Mouse (Mus musculus) heart, postnatal 25 days (tissue): ENCODE results near the gene Eif5a. TPM values are rescaled to one million over a fixed set of nuclear protein-coding genes. Genes with fewer than 3 reads are reported as not detected.

Source experiments
- DNase-seq: peaks from one replicate; pipeline ENCODE4 v3.0.0; 2022; ENCODE audit warnings: low spot score
- intact Hi-C: fragments of 180-260 bp; cut with DNase I; formaldehyde crosslinking; loops from one replicate; pipeline ENCODE4 v1.15.1; 2025
- total RNA-seq, 2 experiments: library from RNA; stranded (reverse); gene quantifications; 2 replicates each; pipeline ENCODE4 v1.2.3; 2021

Gene Eif5a
- total RNA-seq, 2 experiments from 2014 or later: 427 TPM

DNA sequence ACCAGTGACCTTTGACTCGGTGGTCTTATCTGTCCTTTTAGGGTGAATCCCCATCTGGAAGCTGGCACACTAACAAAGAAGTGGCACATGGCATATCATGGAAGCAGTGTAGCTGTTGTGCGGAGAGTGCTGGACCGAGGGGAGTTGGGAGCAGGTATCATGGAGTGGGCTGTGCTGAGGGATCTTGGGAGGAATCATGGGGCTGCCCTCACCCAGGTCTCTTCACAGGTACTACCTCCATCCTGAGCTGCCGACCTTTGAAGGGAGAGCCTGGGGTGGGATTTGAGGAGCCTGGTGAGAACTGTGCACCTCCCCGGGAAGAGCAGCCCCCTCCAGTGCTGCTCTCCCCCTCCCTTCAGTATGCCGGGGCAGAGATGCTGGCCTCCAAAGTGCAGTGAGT is 10.1 kb downstream of the Eif5a start:
- intact Hi-C loops: no loop called here
- DNase-seq: no peak

DNA sequence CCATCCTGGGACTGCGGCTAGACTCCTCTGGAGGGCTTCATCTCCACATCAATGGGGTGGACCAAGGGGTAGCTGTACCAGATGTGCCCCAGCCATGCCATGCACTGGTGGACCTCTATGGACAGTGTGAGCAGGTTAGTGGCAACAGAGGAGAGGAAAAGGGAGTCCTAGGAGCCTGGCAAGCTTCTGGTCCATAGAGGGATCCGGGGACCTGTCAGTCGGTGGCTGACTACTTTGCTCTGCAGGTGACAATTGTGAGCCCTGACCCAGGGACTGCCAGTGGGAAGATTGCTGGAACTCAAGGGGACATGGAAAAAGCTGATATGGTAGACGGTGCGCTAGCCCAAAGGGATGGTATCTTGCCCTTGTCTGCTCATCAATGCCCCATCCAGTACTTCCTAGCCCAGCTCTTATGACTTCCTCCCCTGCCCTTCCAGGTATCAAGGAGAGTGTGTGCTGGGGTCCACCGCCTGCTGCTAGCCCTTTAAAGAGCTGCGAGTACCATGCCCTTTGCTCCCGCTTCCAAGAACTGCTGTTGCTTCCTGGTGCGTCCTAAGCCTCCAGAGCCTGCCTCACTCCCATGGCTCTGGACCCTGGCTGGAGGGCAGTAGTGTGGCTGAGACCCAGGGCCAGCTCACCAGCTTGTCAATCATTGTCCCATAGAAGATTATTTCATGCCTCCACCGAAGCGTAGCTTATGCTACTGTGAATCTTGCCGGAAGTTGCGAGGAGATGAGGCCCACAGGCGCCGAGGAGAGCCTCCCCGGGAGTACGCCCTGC is 10.8 kb downstream of the Eif5a start:
- intact Hi-C loops: no loop called here
- DNase-seq: no peak

DNA sequence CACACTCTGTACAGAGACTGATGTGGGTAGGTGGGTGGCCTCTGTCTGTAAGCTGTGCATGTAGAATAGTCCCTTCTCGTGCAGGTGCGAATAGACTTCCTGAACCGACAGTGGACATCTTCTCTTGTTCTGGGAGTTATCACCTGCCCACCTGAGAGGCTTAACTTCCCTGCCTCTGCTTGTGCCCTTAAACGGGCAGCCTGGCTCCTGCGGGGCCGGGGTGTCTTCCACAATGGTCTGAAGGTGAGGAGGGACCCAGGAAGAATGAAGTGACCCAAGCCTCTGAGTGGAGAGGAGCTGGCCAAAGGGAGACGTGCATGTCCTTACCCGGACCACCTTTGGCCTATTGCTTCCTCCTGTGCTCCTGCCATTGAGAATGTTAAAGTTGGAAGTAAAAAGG is 11.6 kb downstream of the Eif5a start:
- intact Hi-C loops: no loop called here

DNA sequence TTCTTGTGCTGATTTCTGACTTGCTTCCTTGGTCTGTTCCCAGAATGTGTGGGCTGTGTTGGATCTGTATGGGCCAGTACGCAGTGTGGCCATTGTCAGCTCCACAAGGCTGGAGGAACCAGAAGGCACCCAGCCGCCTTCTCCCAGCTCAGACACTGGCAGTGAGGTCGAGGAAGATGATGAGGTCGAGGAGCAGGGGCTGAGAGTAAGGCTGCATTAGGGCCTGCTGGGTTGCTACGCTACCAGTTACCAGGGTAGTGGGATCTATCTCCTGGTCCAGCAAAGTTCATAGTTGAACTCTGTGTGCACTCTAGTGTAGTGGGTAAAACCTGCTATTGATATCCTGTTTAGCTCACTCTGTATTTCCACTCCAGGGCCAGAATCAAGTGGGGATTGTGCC is 12.6 kb downstream of the Eif5a start:
- no peak for DNase-seq

More for the DNA sequence above, 11.6 kb downstream of the Eif5a start:
- DNase-seq: no peak

GRCm38 (mm10) chr11:69908645-69909044 is 13.1 kb downstream of the Eif5a start:
- DNase-seq: no peak
- intact Hi-C loops: no loop called here

More for the DNA sequence above, 12.6 kb downstream of the Eif5a start:
- intact Hi-C loops: no loop called here

DNA sequence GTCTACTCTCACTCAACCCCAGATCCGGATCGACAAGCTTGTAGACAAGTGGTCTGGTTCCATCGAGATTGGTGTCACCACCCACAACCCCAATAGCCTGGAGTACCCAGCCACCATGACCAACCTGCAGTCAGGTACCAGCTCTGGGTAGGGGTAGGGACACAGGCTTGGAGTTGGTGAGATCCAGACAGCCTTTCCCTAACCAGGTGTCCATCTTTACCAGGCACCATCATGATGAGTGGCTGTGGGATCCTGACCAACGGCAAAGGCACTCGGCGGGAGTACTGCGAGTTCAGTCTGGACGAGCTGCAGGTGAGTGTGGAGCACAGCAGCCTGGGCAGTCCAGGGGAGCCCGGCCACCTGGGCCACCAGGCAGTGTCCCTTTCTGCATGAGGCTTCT is 17.4 kb downstream of the Eif5a start:
- intact Hi-C loops: no loop called here
- DNase-seq: no peak

DNA sequence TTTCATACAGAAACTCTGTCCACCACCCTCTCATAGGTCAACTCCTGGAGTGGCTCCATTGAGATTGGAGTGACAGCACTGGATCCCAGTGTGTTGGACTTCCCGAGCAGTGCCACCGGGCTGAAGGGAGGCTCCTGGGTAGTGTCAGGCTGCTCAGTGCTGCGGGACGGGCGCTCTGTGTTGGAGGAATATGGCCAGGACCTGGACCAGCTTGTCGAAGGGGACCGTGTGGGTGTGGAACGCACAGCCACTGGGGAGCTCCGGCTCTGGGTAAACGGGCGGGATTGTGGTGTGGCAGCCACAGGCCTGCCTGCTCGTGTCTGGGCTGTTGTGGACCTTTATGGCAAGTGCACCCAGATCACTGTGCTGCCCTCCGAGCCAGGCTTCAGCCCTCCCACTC is 18.8 kb downstream of the Eif5a start:
- DNase-seq: no peak
- intact Hi-C loops: no loop called here

GRCm38 (mm10) chr11:69901993-69902392 is 19.8 kb downstream of the Eif5a start:
- intact Hi-C loops: no loop called here

GRCm38 (mm10) chr11:69901406-69901846 is 20.3 kb downstream of the Eif5a start:
- peak; percentile 95 for DNase-seq
- intact Hi-C loops: no loop called here

More at GRCm38 (mm10) chr11:69901993-69902392, 19.8 kb downstream of the Eif5a start:
- no peak for DNase-seq

DNA sequence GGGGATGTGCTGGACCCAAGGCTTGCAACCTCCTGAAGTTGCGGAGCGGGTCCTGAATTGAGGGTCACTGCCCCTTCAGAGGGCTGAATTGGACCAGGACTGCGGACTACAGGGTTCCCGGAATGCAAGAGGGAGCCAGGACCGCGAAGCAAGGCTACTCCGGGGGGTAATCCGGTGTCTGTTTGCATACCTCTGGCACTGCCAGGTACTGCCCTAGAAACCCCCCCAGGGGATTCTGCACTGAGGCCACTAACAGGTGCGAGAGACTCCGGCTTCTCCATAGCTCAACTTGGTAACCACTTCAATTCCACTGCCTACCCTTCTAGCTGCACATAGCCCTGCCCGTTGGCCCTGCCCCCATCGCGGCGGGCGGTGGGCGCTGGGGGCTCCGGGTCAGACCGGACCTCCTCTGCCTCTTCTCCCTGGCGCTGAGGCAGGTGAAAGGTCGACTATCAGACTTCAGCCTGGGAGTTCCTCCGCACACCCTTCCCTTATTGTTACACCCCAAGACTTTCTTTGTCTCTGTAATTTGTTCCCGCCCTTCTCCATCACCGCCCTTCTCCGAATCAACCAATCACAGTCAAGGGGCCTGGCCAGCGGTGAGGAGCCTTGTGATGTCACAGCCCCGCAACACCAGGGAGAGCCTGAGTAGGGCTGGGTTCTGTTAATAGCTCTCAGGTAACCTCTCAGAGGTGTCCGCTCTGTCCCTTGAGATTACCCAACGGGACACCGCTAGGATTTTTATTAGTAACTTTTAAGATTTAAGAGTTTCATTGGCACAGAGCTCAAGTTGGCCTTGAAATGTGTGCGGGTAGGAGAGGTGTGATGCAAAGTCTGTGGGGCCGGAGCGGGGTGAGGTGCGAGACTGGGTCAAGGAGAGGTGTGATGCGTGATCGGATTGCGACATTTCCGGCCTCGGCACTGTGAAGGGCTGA is 21.0 kb downstream of the Eif5a start, which contains the start of the genes 2810408A11Rik and Neurl4:
2810408A11Rik (minus strand) TSS at position 517 of the 935 bp plus-strand sequence.
Neurl4 (plus strand) TSS at position 602 of the 935 bp plus-strand sequence.
- intact Hi-C loops: no loop called here
- DNase-seq: peak; percentile 87

GRCm38 (mm10) chr11:69899870-69900269 is 21.9 kb downstream of the Eif5a start:
- no peak for DNase-seq
- intact Hi-C loops: loop anchor here (2.0 kb wide), 1 partner anchor 17 kb away; no protein-coding TSS in a partner anchor

GRCm38 (mm10) chr11:69895291-69895690 is 26.5 kb downstream of the Eif5a start, which contains the start of gene Acap1:
Gene Acap1 (minus strand): TSS chr11:69895539.
- intact Hi-C loops: no loop called here
- no peak for DNase-seq

DNA sequence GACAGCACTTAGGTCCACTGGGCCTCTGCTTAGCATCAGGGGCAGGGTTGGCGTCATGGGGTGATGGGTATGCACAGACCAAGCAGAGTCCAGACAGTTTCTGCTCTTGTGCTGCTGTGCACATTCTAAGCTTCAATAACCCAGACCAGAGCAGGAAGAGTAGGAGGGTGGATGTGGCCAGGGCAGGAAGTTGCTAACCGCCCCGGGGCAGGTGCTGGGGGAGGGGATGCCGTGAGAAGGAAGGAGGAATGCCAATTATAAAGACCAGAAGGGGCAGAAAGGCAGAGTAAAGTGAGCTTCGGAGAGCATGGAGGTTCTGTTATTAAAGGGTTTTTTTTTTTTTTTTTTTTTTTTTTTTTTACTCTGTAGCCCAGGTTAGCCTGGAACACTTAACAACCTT is 27.1 kb downstream of the Eif5a start:
- intact Hi-C loops: no loop called here
- DNase-seq: no peak

- intact Hi-C loops: no loop called here
- no peak for DNase-seq
These were observed 30.3 kb downstream of the Eif5a start for GRCm38 (mm10) chr11:69891482-69891881.

DNA sequence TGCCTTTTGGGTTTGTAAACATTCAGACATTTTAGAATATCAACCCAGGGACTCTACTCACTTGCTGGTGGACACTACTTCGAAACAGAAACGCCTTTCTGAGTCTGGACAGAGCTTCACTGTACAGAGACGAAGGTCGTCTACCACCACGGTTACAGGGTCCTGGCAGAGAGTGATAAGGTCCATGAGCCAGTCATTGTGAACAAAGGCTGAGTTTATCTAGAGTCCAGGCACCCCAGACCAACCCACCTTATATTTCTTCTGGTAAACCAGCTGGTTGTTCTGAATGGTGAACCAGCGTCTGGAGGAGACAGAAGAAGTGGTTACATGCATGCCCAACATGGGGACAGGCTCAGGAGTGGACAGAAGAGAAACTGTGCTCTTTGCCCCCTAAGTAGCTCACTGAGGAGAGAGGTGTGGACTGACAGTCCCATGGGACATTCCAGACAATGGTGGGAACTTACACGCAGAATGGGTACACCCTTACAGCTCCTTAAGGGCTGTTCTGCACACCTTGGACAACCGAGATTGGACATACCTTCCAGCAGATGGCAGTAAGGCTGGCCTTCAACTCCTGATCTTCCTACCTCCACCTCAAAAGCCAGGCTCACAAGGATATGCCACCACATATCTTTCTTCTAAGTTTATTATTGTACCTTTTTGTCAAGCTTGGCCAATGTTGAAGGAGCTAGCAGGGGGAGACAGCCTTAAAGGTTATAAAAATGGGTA is 34.7 kb downstream of the Eif5a start:
- DNase-seq: no peak
- intact Hi-C loops: no loop called here

- intact Hi-C loops: no loop called here
- no peak for DNase-seq
These were observed 37.1 kb downstream of the Eif5a start for GRCm38 (mm10) chr11:69884663-69885062.

DNA sequence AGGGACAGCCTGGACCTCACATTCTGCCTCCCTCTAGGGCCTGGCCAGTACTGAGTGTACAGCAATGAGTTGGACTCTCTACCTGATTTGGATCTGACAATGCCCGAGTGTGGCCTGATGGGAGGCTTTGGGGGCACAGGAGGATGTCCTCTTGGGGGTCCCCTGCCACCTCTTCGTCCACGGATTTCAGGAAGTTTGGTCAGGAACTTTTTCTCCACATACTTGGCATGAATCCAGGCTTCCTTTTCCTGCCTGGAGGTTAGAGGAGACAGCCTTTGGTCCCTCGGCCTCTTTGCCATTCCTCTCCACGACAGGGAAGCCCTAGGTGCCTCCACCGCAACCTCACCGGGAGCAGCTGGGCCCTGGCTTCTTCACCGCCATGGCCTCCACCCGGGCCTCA is 37.5 kb downstream of the Eif5a start:
- intact Hi-C loops: no loop called here
- DNase-seq: no peak

- intact Hi-C loops: loop anchor here (2.0 kb wide), 1 partner anchor 15 kb away; no protein-coding TSS in a partner anchor
These were observed 38.1 kb downstream of the Eif5a start for GRCm38 (mm10) chr11:69883527-69884151.

DNA sequence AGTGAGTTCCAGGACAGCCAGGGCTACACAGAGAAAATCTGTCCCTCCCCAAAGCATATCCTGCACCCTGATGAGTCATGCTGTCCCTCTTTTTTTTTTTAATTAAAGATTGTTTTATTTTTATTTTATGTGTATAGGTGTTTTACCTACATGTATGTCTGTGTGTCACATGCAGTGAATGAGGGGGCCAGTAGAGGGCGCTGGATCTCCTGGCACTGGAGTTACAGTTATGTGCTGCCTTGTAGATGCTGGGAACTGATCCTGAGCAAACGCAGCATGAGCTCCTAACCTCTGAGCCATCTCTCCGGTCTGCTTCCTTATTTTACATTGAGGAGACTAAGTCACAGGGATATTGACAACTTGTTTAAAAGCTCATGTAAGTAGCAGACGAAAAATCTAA is 38.7 kb downstream of the Eif5a start:
- DNase-seq: no peak
- intact Hi-C loops: loop anchor here (2.0 kb wide), 1 partner anchor 16 kb away; no protein-coding TSS in a partner anchor

More at GRCm38 (mm10) chr11:69883527-69884151, 38.1 kb downstream of the Eif5a start:
- no peak for DNase-seq
